Mouse (Mus musculus) hindbrain, embryonic 14.5 days (tissue): ENCODE measurements around the gene Rdm1. TPM values are rescaled to one million over a fixed set of nuclear protein-coding genes. Genes with fewer than 3 reads are reported as not detected.
A peak's percentile ranks its signal among the peaks of the same experiment; 100 is the strongest.
"Not testable (repeated sequence)": the region's sequence is repeated elsewhere in the genome, so short reads cannot be mapped to it uniquely, and the experiment has no call there.

Experiments used
- ATAC-seq: fragments of 200-750 bp; cut with Nextera tagmentation; 2 replicates; pipeline ENCODE4 v1.8.0; 2017; ENCODE audit warnings: moderate number of reproducible peaks, mild to moderate bottlenecking, moderate TSS enrichment, moderate library complexity; ENCODE audit not compliant: low FRiP score
- DNase-seq: peaks from one replicate; pipeline ENCODE4 v3.0.0-alpha.2; 2015; ENCODE audit warnings: low spot score
- H3K27ac ChIP-seq: fragments of 300-500 bp; sonication (generic); 2 replicates; pipeline ENCODE4 v1.5.1; 2014; ENCODE audit warnings: mild to moderate bottlenecking, moderate library complexity
- H3K27me3 ChIP-seq: fragments of 300-500 bp; sonication (generic); 2 replicates; pipeline ENCODE4 v1.6.1; 2014; ENCODE audit warnings: mild to moderate bottlenecking, low read length, mixed read lengths; ENCODE audit not compliant: control insufficient read depth, insufficient read depth
- H3K36me3 ChIP-seq: fragments of 300-500 bp; sonication (generic); replicated peaks from 2 replicates; pipeline ENCODE4 v1.6.1; 2014; ENCODE audit not compliant: control insufficient read depth, insufficient read depth
- H3K4me1 ChIP-seq: fragments of 300-500 bp; sonication (generic); replicated peaks from 2 replicates; pipeline ENCODE4 v1.6.1; 2014; ENCODE audit warnings: antibody characterized with exemption, low read length, mixed read lengths; ENCODE audit not compliant: control insufficient read depth, insufficient read depth
- H3K4me2 ChIP-seq: fragments of 300-500 bp; sonication (generic); replicated peaks from 2 replicates; pipeline ENCODE4 v1.6.1; 2014; ENCODE audit warnings: mild to moderate bottlenecking, moderate library complexity
- H3K4me3 ChIP-seq: fragments of 300-500 bp; sonication (generic); replicated peaks from 2 replicates; pipeline ENCODE4 v1.5.1; 2014; ENCODE audit warnings: mild to moderate bottlenecking, low read length
- H3K9ac ChIP-seq: fragments of 300-500 bp; sonication (generic); 2 replicates; pipeline ENCODE4 v1.6.1; 2014
- H3K9me3 ChIP-seq: fragments of 300-500 bp; sonication (generic); 2 replicates; pipeline ENCODE4 v1.6.1; 2016; ENCODE audit warnings: low read length; ENCODE audit not compliant: control insufficient read depth
- WGBS: fragments of 180-500 bp; shearing (Covaris S2); extraction: QIAGEN DNeasy Blood & Tissue Kit; methylation state at CpG from one replicate; pipeline ENCODE4 v1.1.7; 2014; 5-methylcytosine and 5-hydroxymethylcytosine counted together
- polyA plus RNA-seq: library from polyadenylated mRNA; unstranded; fragments of >200 nt; fragmentation: Nextera tagmentation; extraction: Ambion mirVana; gene quantifications from 2 replicates; pipeline ENCODE4 v1.2.1, GENCODE M21; 2014

The Rdm1 gene
- polyA plus RNA-seq, 1 experiment from 2014 or later: 16.6 TPM

DNA sequence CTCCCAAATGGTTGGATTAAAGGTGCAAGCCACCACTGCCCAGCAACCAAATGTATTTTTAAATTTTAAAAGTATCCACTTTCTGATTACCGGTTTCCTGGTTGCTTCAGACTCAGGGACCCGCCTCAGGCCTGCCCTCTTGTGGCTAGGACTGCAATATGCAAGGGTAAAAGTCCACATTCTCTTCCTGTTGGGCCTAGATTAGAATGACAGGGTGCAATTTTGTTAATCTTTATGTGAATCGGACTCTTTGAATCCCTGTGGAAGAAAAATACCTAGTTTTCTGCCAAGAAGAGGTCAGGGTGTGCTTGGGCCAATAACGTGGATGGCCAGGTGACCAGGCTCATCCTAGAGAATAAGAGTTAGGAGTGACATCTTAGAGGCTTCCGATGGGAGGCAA lies 37.6 kb upstream of the Rdm1 start:
- 29% methylated on average over 5 of the region's 5 CpGs for WGBS
- DNase-seq: peak; percentile 56

DNA sequence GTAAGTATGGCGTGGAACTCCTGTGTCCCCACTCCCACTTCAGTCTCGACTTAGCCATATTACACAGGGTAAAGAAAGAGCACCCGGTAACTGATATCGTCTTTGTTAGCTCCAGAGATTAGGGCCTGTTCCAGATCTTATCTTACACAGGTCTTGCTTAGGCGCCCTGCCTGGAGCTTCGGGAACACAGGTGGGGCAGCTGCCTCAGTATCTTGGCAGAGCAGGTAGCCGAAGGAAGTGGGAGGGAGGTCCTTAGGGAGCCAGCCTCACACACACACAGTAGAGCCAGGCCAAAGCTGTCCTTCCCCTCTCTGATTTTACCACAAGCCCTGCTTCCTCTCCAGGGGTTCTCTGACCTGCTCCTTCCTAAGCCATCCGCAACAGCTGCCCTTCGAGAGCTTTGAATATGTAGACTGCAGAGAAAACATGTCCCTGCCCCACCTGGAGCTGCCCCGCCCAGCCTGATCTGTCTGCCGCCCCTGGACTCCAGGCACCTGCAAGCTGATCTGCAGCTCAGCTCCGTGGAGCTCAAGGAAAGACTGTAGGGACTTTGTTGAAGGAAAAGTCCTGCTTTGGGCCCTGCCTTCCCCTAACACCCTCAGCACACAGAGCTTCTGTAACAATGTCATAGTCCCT lies 36.9 kb upstream of the Rdm1 start:
- DNase-seq: no peak
- Histone ChIP-seq H3K4me2 (no peak overlapping the region), H3K4me1 (no peaks in the 10 kb centered on the region), H3K4me3 (no peak overlapping the region), H3K9ac (no peak overlapping the region), H3K27ac (no peak overlapping the region), H3K27me3 (no peaks in the 10 kb centered on the region), H3K36me3 (peaks cover 14% of the 10 kb centered on the region; the same call in 1 of the 2 replicates), H3K9me3 (no peaks in the 10 kb centered on the region)
- 76% methylated on average over 12 of the region's 12 CpGs for WGBS
- no peak for ATAC-seq

More for the DNA sequence above, 37.6 kb upstream of the Rdm1 start:
- Histone ChIP-seq H3K9me3 (no peaks in the 10 kb centered on the region), H3K4me2 (no peak overlapping the region), H3K9ac (no peak overlapping the region), H3K4me1 (no peaks in the 10 kb centered on the region), H3K36me3 (peaks cover 14% of the 10 kb centered on the region; the same call in 1 of the 2 replicates), H3K27me3 (no peaks in the 10 kb centered on the region), H3K27ac (no peak overlapping the region), H3K4me3 (no peak overlapping the region)
- no peak for ATAC-seq

DNA sequence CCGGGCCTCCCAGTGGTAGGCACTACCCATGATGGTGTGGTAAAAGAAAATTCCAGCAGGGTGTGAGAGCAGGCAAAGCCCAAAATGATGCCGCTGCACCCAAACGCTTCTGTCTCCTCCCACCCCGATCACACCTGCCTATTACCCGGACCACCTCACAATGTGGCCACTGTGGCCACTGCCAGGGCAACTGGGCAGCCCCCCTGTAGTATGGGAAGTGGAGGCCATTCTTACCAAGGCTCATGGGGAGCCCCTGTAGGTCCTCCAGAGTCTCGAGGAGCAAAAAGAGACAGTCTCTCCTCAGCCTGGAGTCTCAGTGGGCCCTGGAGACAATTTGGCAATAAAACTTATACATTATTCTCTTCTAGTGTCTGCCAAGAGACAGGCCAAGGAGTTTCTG lies 27.8 kb upstream of the Rdm1 start, which contains the start of gene Gm11634:
Gm11634 (minus strand) TSS at position 101 of the 400 bp plus-strand sequence.
- Histone ChIP-seq H3K9me3 (no peaks in the 10 kb centered on the region), H3K27ac (no peak within 1 kb of the TSS), H3K27me3 (no peaks in the 10 kb centered on the region), H3K9ac (no peak within 1 kb of the TSS), H3K4me2 (no peak within 1 kb of the TSS), H3K4me1 (no peaks in the 10 kb centered on the region), H3K4me3 (no peak within 1 kb of the TSS), H3K36me3 (no peaks in the 10 kb centered on the region)
- WGBS: 81% methylated on average over 6 of the region's 6 CpGs
- DNase-seq (no peak), ATAC-seq (no peak)

DNA sequence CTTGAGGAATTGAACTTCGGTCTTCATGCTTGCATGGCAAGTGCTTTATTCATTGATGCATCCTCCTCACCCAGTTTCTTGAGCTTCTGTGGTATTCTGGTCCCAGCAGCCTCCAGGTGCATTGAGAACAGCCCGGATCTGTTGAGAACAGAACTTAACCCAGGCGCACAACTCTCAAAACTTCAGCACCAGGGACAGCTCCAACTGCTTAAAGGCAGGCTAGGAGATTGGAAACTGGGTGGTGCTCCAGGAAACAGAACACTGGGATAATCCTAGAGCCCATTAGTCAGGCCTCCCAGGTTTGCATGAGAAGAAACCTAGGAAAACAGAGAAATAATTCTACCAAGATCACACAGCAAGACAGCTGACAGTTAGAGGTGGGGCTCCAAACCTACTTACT lies 24.5 kb upstream of the Rdm1 start:
- no peaks in the 10 kb centered on the region for H3K9me3 ChIP-seq
- H3K9ac ChIP-seq: no peak overlapping the region
- WGBS: 10% methylated on average over 3 of the region's 3 CpGs
- no peaks in the 10 kb centered on the region for H3K36me3 ChIP-seq
- H3K4me3 ChIP-seq: no peak overlapping the region
- ATAC-seq (no peak), DNase-seq (peak; percentile 66)
- H3K27ac ChIP-seq: no peak overlapping the region
- H3K4me2 ChIP-seq: no peak overlapping the region
- H3K4me1 ChIP-seq: no peaks in the 10 kb centered on the region
- H3K27me3 ChIP-seq: no peaks in the 10 kb centered on the region

DNA sequence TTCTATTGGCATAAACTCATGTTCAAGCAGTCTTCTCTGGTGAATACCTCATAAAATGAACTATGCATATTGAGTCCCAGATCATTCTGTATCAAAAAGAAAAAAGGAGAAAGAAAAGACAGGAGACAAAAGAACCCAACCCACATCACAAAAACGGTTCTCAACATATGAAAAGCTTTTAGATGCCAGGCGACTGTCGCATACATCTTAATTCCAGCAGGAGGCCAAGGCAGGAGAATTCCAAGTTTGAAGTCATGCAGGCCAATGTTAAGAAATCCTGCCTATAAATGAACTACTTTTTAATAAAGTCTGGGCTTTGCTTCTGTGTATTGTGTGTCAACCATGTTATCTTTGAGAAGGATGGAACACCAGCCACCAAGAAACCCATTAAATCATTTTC lies 22.9 kb upstream of the Rdm1 start:
- DNase-seq (no peak), ATAC-seq (no peak)
- H3K27ac ChIP-seq: no peak overlapping the region
- under 1% methylated on average over 3 of the region's 3 CpGs for WGBS
- no peaks in the 10 kb centered on the region for H3K27me3 ChIP-seq
- no peaks in the 10 kb centered on the region for H3K9me3 ChIP-seq
- no peaks in the 10 kb centered on the region for H3K36me3 ChIP-seq
- 0 out of 2 replicates have a peak overlapping the region, but pooled peaks have one; percentile 51 for H3K9ac ChIP-seq
- no peaks in the 10 kb centered on the region for H3K4me1 ChIP-seq
- peak overlapping the region; percentile 27 for H3K4me3 ChIP-seq
- H3K4me2 ChIP-seq: peak overlapping the region; percentile 49

DNA sequence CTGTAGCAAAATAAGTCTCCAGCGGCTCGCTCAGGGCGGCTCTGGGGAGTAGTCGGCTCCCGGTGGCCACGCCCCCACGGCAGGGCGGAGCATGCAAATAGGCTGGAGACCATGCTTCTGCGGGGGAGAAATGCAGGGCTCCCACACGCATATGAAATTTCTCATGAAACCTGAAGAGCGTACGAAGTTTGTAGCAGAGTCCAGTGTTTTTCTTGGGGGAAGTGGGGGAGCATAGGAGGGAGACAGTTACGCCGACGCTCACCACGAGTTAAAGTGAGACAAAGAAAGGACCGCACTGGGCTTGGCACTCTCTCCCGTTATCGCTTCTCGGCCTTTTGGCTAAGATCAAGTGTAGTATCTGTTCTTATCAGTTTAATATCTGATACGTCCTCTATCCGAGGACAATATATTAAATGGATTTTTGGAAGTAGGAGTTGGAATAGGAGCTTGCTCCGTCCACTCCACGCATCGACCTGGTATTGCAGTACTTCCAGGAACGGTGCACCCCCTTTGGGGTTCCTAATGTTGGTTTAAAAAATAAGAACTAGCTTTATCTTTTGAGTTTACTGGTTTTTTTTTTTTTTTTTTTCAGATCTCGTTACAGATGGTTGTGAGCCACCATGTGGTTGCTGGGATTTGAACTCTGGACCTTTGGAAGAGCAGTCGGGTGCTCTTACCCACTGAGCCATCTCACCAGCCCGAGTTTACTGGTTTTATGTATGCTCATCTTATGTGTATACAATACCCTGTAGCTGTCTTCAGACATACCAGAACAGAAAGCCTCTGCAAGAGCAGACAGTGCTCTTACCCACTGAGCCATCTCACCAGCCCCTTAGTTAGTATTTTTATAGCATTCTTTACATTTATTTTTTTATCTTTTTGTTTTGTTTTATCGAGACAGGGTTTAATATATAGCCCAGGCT lies 22.2 kb upstream of the Rdm1 start:
- not testable (repeated sequence) for H3K4me1 ChIP-seq, H3K36me3 ChIP-seq, H3K9me3 ChIP-seq, ATAC-seq, H3K27me3 ChIP-seq
- peak overlapping the region; percentile 27 for H3K4me3 ChIP-seq
- peak; percentile 72 for DNase-seq
- H3K9ac ChIP-seq: peak overlapping the region; percentile 51
- 2% methylated on average over 30 of the region's 30 CpGs for WGBS
- peak overlapping the region; percentile 49 for H3K4me2 ChIP-seq
- H3K27ac ChIP-seq: peak overlapping the region; percentile 33; the same call in 1 of the 2 replicates

DNA sequence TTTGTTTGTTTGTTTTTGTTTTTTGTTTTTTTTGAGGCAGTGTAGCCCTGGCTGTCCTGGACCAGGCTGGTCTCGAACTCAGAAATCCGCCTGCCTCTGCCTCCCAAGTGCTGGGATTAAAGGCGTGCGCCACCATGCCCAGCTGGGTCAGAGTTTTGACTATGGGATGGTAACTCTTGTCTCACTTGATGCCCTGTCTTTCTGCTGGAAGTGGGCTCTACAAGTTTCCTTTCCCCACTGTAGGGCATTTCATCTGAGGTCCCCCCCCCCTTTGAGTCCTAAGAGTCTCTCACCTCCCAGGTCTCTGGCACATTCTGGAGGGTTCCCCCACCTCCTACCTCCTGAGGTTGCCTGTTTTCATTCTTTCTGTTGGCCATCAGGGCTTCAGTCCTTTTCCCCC lies 19.9 kb upstream of the Rdm1 start:
- WGBS: 92% methylated on average over 4 of the region's 4 CpGs
- not testable (repeated sequence) for H3K27me3 ChIP-seq, H3K27ac ChIP-seq, H3K9ac ChIP-seq, H3K4me1 ChIP-seq, H3K4me3 ChIP-seq, DNase-seq, ATAC-seq, H3K9me3 ChIP-seq, H3K4me2 ChIP-seq, H3K36me3 ChIP-seq

DNA sequence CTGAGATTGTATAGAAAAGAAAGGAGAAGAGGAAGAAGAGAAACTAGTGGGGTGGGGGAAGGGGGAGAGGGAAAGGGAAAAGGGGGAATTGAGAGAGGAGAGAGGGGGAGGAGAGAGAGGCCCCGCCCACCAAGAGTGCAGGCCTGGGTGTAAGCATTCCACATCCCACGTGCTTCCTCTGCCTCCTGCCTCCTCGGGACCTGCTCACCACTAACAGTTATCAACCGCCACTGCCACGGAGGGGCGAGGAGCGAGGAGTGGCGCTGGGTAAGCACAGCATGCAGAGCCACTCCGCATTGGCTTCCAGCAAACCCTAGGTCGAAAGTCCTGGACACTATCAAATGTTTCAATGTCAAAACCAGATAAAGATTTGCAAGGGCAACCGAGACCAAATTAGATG lies 16.6 kb upstream of the Rdm1 start:
- Histone ChIP-seq H3K4me3 (no peak overlapping the region), H3K9me3 (no peaks in the 10 kb centered on the region), H3K4me1 (no peaks in the 10 kb centered on the region), H3K27me3 (no peaks in the 10 kb centered on the region), H3K4me2 (no peak overlapping the region), H3K27ac (no peak overlapping the region), H3K36me3 (no peaks in the 10 kb centered on the region), H3K9ac (no peak overlapping the region)
- ATAC-seq: no peak
- 39% methylated on average over 11 of the region's 11 CpGs for WGBS
- DNase-seq: no peak

DNA sequence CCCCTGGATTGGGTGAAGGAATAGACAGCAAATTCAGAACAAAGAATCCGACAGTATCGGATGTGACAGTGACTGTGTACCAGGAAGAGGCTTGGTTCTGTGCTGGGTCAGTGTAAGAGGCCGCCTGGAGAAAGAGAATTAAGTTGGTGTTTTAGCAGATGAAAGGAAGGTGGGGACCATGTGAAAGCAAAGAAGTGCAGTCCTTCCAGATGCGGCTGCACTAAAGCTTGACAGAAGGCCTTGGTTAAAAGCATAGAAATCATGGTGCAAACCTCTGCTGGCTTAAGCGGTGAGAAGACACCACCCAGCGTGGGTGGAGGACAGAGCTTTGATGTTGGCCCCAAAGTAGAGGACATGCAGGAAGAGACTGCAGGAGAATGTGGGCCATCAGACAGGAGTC lies 13.4 kb upstream of the Rdm1 start:
- no peak overlapping the region for H3K4me2 ChIP-seq
- ATAC-seq: no peak
- no peaks in the 10 kb centered on the region for H3K9me3 ChIP-seq
- no peaks in the 10 kb centered on the region for H3K27me3 ChIP-seq
- no peak overlapping the region for H3K27ac ChIP-seq
- H3K9ac ChIP-seq: no peak overlapping the region
- DNase-seq: no peak
- no peaks in the 10 kb centered on the region for H3K36me3 ChIP-seq
- no peak overlapping the region for H3K4me3 ChIP-seq
- 74% methylated on average over 6 of the region's 6 CpGs for WGBS
- peaks cover 4% of the 10 kb centered on the region; the same call in 1 of the 2 replicates for H3K4me1 ChIP-seq
